Mouse (Mus musculus): ENCODE measurements around the gene Rnd2.

DNA sequence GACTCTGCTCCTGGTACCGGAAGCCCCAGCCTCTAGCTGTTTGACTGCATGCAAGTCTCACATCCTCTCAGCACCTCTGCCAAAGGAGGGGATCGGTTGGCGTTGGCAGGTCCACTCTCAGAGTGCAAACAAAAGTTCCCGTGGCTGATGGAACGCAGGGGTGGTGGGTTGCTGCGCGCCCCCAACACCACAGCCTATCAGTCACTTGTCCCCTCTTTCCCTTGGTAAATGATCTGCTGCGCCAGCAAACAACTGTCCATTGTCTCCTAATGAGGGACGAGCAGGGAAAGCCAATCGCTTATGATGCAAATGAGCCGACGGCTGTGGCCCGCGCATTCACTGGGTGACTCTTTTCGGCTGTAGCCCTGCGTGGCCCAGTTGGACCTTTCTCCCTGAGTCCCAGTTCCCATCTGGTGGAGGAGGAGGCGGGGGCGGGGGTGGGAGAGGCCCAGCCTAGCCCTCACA, 14.4 kb downstream of the Rnd2 start:
- no peak for TF ChIP-seq TAL1 (IDR thresholded peaks at IDR 0.05; ENCODE audit: low read length)
- no peak for TF ChIP-seq GATA1 (IDR thresholded peaks at IDR 0.05; ENCODE audit: low read length)

Data from erythroblast, embryonic 14.5 days (primary cell).